ENCODE assay signal across 12 mouse cellular contexts in the genomic region with DNA sequence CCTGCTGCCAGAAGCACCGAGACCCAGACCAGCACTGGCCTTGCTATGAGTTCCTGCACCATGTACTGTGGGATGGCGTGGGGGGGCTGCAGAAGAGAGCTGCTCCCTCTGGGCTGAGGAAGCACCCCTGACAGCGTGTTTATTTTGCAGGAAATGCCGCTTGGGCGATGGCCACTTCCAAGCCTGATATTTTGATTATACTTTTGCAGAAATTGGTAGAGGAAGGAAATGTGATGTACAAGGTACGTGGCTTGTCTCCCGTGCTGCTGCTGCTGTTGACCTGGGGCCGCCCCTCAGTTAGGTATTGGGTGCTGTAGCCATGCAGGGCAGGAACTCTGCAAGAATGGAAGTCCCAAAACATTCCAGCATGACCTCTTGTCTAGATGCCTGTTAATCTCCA. TPM values are rescaled to one million over a fixed set of nuclear protein-coding genes. Genes with fewer than 3 reads are reported as not detected.
DNase-seq lines count a peak whose midpoint lies in the region; ATAC-seq and TF ChIP-seq lines count a peak whose summit lies in the region.
"Had no signal": no experiment of that assay in that cellular context is flagged by ENCODE, and none has a peak within 500 bp of the region (broad histone marks: within the 10 kb centered on the region; RNA-seq: fewer than 3 reads in every experiment).

No protein-coding gene starts in this region.

- H3K4me2 ChIP-seq in kidney, embryonic 16.5 days (replicated peaks; ENCODE audit: low read depth, low read length): no peak overlapping the region
- H3K4me2 ChIP-seq: limb, embryonic 15.5 days; stomach, embryonic 15.5 days had no signal

- H3K9ac ChIP-seq in kidney, embryonic 16.5 days (replicated peaks; ENCODE audit: low read length): no peak overlapping the region
- H3K9ac ChIP-seq: limb, embryonic 15.5 days; stomach, embryonic 15.5 days had no signal

- H3K36me3 ChIP-seq in kidney, embryonic 16.5 days (ENCODE audit: insufficient read depth, low read length): peaks cover 82% of the 10 kb centered on the region

- peak; percentile 37 for DNase-seq in gastrocnemius, postnatal 25 days
- no peak for DNase-seq in gastrocnemius, postnatal 4 days (ENCODE audit: low spot score in 2 of 2)
- peak; percentile 52 to 68 for DNase-seq in lung, adult 18-20 months
- DNase-seq in lung, adult 2 months: no peak
- peak; percentile 36 for DNase-seq in skeletal muscle tissue, adult 2 months (ENCODE audit: low read depth, low spot score)
- no peak for DNase-seq in spleen, postnatal 14 days (ENCODE audit: low spot score in 2 of 2)
- no peak for DNase-seq in thymus, adult 18-20 months
- DNase-seq: layer of hippocampus, adult 9-11 months had no signal

- no peaks in the 10 kb centered on the region for H3K27me3 ChIP-seq in kidney, embryonic 16.5 days (ENCODE audit: insufficient read depth, low read length)
- H3K27me3 ChIP-seq: limb, embryonic 15.5 days; stomach, embryonic 15.5 days had no signal

- no peak for TF ChIP-seq CTCF in lung, adult 2 months (IDR thresholded peaks at IDR 0.05; ENCODE audit: insufficient read depth, low read length)

- H3K27ac ChIP-seq in kidney, embryonic 16.5 days (ENCODE audit: low read length): peak overlapping the region; percentile 40; the same call in 1 of the 2 replicates
- H3K27ac ChIP-seq: stomach, embryonic 15.5 days had no signal

- H3K4me3 ChIP-seq in lung, adult 2 months (replicated peaks; ENCODE audit: extremely low read depth, low read depth, low read length): no peak overlapping the region
- H3K4me3 ChIP-seq in kidney, embryonic 16.5 days (ENCODE audit: low read length): no peak overlapping the region
- H3K4me3 ChIP-seq: limb, embryonic 15.5 days; stomach, embryonic 15.5 days had no signal

- H3K9me3 ChIP-seq in kidney, embryonic 16.5 days (ENCODE audit: low read length): no peaks in the 10 kb centered on the region
- H3K9me3 ChIP-seq: limb, embryonic 15.5 days; stomach, embryonic 15.5 days had no signal

- peaks cover 9% of the 10 kb centered on the region for H3K4me1 ChIP-seq in lung, adult 2 months (ENCODE audit: control insufficient read depth, insufficient read depth, low read length)
- H3K4me1 ChIP-seq in kidney, embryonic 16.5 days (ENCODE audit: insufficient read depth, low read length): peaks cover 8% of the 10 kb centered on the region

- peak; percentile 27; the same call in 1 of the 2 replicates for ATAC-seq in kidney, embryonic 16.5 days (ENCODE audit: low FRiP score, low TSS enrichment)
- ATAC-seq: midbrain, embryonic 16.5 days had no signal

- TF ChIP-seq POLR2A in lung, adult 2 months (IDR thresholded peaks at IDR 0.05; ENCODE audit: borderline replicate concordance, extremely low read depth, low read depth, low read length): no peak

- 55% methylated on average over 8 of the region's 8 CpGs for WGBS in lung, adult 2 months
- 73% methylated on average over 8 of the region's 8 CpGs for WGBS in kidney, embryonic 16.5 days

RNA-seq across cellular contexts. Expression of gene Wdsub1, which starts 43.6 kb away (rescaled TPM):
- 10 to 100 TPM; 11.8 to 13.0 TPM for total RNA-seq in gastrocnemius, postnatal 25 days (2021)
- total RNA-seq in gastrocnemius, postnatal 4 days (2021): 10 to 100 TPM; 24.3 to 25.3 TPM
- polyA plus RNA-seq in lung, adult 2 months (2012; rRNA removed): 82.3 and 87.3 TPM in 2 replicates
- polyA plus RNA-seq in kidney, embryonic 16.5 days (2015; fragmentation: Nextera tagmentation; extraction: Ambion mirVana): 41.9 and 47.4 TPM in 2 replicates

Comparison
In these comparisons a context has a peak if more than half of its experiments do, and no peak if none do; other contexts are left out.
1. DNase-seq: peak in gastrocnemius, postnatal 25 days (single experiment), lung, adult 18-20 months (2 of 2) and skeletal muscle tissue, adult 2 months (single experiment); none in gastrocnemius, postnatal 4 days (0 of 2), lung, adult 2 months (single experiment), spleen, postnatal 14 days (0 of 2) and thymus, adult 18-20 months (0 of 2).